Mouse (Mus musculus) liver, embryonic 12.5 days (tissue): ENCODE measurements around the gene Mrpl57. TPM values are rescaled to one million over a fixed set of nuclear protein-coding genes. Genes with fewer than 3 reads are reported as not detected.
"Not testable (repeated sequence)": the region's sequence is repeated elsewhere in the genome, so short reads cannot be mapped to it uniquely, and the experiment has no call there.

Experiments
- ATAC-seq: fragments of 200-750 bp; cut with Nextera tagmentation; 2 replicates; pipeline ENCODE4 v1.8.0; 2017; ENCODE audit warnings: moderate number of reproducible peaks, mild to moderate bottlenecking, moderate library complexity
- H3K27ac ChIP-seq: fragments of 300-500 bp; sonication (generic); 2 replicates; pipeline ENCODE4 v1.5.1; 2016; ENCODE audit warnings: mild to moderate bottlenecking
- H3K27me3 ChIP-seq: fragments of 300-500 bp; sonication (generic); replicated peaks from 2 replicates; pipeline ENCODE4 v1.6.1; 2016; ENCODE audit warnings: mild to moderate bottlenecking, moderate library complexity
- H3K36me3 ChIP-seq: fragments of 300-500 bp; sonication (generic); 2 replicates; pipeline ENCODE4 v1.6.1; 2016; ENCODE audit warnings: mild to moderate bottlenecking, moderate library complexity
- H3K4me1 ChIP-seq: fragments of 300-500 bp; sonication (generic); 2 replicates; pipeline ENCODE4 v1.6.1; 2016
- H3K4me2 ChIP-seq: fragments of 300-500 bp; sonication (generic); 2 replicates; pipeline ENCODE4 v1.6.1; 2016; ENCODE audit warnings: mild to moderate bottlenecking, moderate library complexity
- H3K4me3 ChIP-seq: fragments of 300-500 bp; sonication (generic); 2 replicates; pipeline ENCODE4 v1.5.1; 2016; ENCODE audit warnings: mild to moderate bottlenecking, moderate library complexity
- H3K9ac ChIP-seq: fragments of 300-500 bp; sonication (generic); 2 replicates; pipeline ENCODE4 v1.6.1; 2016; ENCODE audit warnings: mild to moderate bottlenecking, moderate library complexity
- H3K9me3 ChIP-seq: fragments of 300-500 bp; sonication (generic); replicated peaks from 2 replicates; pipeline ENCODE4 v1.6.1; 2016; ENCODE audit warnings: mild to moderate bottlenecking, moderate library complexity
- WGBS: fragments of 180-500 bp; shearing (Covaris S2); methylation state at CpG from one replicate; pipeline ENCODE4 v1.1.7; 2016; ENCODE audit not compliant: insufficient replicate concordance; 5-methylcytosine and 5-hydroxymethylcytosine counted together
- polyA plus RNA-seq: library from polyadenylated mRNA; unstranded; fragments of >200 nt; fragmentation: Nextera tagmentation; extraction: Ambion mirVana; gene quantifications from 2 replicates; pipeline ENCODE4 v1.2.1, GENCODE M21; 2016

Mrpl57 gene
- polyA plus RNA-seq, 1 experiment from 2014 or later, result 193 TPM

- Histone ChIP-seq H3K4me2 (no peak overlapping the region), H3K27me3 (no peaks in the 10 kb centered on the region), H3K4me1 (peaks cover 33% of the 10 kb centered on the region), H3K4me3 (no peak overlapping the region), H3K9me3 (no peaks in the 10 kb centered on the region), H3K27ac (no peak overlapping the region), H3K9ac (no peak overlapping the region), H3K36me3 (peaks cover 75% of the 10 kb centered on the region)
- WGBS, result 20% methylated on average over 4 of the region's 4 CpGs
- ATAC-seq, result no peak
Observed at GRCm38 (mm10) chr14:57820839-57821238, 5.2 kb upstream of the Mrpl57 start.

DNA sequence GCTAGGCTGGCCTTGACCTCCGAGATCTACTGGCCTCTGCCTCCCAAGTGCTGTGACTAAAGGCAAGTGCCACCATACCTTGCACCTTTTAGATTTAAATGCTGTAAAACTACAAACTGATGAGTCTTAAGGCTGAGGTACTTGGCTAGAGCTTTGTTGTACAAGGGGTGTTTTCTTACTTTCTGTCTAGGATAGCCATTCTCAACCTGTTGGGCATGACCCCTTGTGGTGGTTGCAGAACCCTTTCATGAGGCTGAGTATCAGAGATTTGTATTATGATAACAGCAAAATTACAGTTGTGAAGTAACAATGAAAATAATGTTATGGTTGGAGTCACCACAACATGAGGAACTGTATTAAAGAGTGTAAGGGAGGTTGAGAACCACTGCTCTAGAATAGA is 1.2 kb downstream of the Mrpl57 start:
- Histone ChIP-seq H3K4me2 (peak overlapping the region; percentile 86), H3K9me3 (no peaks in the 10 kb centered on the region), H3K27ac (peak overlapping the region; percentile 91), H3K4me1 (peaks cover 34% of the 10 kb centered on the region), H3K27me3 (no peaks in the 10 kb centered on the region), H3K36me3 (peaks cover 35% of the 10 kb centered on the region), H3K9ac (peak overlapping the region; percentile 89), H3K4me3 (peak overlapping the region; percentile 86)
- WGBS, result 45% methylated on average over 1 of the region's 1 CpGs
- no peak for ATAC-seq

DNA sequence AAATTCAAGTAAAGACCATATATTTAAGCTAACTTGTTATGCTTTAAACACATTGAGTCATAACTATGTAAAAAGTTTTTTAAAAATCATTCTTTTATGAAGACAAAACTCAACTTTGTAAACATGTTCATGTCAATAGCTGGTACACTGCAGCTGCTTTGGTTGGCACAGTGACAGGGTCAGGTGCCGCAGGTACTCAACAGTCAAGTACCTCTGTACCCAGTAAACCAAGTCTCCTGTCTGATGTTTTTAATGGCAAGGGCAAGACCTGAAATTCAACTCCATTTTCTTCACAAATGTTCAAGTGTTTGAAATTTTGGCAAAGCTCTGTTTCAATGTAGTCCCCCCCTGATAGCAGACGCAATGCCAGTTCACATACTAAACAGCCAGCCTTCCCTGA is 7.5 kb downstream of the Mrpl57 start:
- Histone ChIP-seq H3K36me3 (peaks cover 42% of the 10 kb centered on the region), H3K9me3 (no peaks in the 10 kb centered on the region), H3K4me2 (no peak overlapping the region), H3K27ac (no peak overlapping the region), H3K4me3 (no peak overlapping the region), H3K4me1 (peaks cover 16% of the 10 kb centered on the region), H3K27me3 (no peaks in the 10 kb centered on the region), H3K9ac (no peak overlapping the region)
- WGBS, result 94% methylated on average over 2 of the region's 2 CpGs
- ATAC-seq, result no peak

GRCm38 (mm10) chr14:57835157-57835556 is 9.1 kb downstream of the Mrpl57 start:
- Histone ChIP-seq H3K4me3 (no peak overlapping the region), H3K27ac (peak overlapping the region; percentile 45; the same call in 1 of the 2 replicates), H3K36me3 (peaks cover 26% of the 10 kb centered on the region), H3K27me3 (no peaks in the 10 kb centered on the region), H3K4me2 (peak overlapping the region; percentile 35), H3K9ac (no peak overlapping the region), H3K4me1 (peaks cover 16% of the 10 kb centered on the region), H3K9me3 (no peaks in the 10 kb centered on the region)
- ATAC-seq, result peak; percentile 93
- WGBS, result 23% methylated on average over 10 of the region's 10 CpGs

GRCm38 (mm10) chr14:57844535-57844934 is 18.5 kb downstream of the Mrpl57 start:
- Histone ChIP-seq H3K27ac (no peak overlapping the region), H3K4me3 (no peak overlapping the region), H3K9me3 (no peaks in the 10 kb centered on the region), H3K9ac (no peak overlapping the region), H3K36me3 (peaks cover 17% of the 10 kb centered on the region), H3K27me3 (no peaks in the 10 kb centered on the region), H3K4me1 (peaks cover 9% of the 10 kb centered on the region), H3K4me2 (no peak overlapping the region)
- ATAC-seq, result peak; percentile 75
- 62% methylated on average over 3 of the region's 3 CpGs for WGBS

DNA sequence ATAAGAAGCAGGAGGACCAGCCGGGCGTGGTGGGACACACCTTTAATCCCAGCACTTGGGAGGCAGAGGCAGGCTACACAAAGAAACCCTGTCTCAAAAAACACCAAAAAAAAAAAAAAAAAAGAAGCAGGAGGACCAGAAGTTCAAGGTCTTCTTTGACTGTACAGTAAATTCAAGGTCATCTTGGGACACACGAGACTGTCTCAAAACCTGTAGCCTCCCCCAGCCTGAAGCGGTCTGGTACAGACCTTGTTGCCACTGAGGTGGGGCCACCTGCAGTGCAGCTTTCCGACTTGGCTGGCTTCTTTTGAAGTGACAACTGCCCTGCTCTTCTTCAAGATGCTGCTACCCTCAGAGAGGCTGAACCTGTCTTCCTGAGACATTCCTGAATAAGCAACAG is 22.0 kb downstream of the Mrpl57 start:
- not testable (repeated sequence) for ATAC-seq, H3K4me3 ChIP-seq, H3K36me3 ChIP-seq, H3K27me3 ChIP-seq, H3K9ac ChIP-seq, H3K27ac ChIP-seq, H3K4me2 ChIP-seq, H3K9me3 ChIP-seq
- peaks cover 17% of the 10 kb centered on the region for H3K4me1 ChIP-seq
- WGBS, result 75% methylated on average over 5 of the region's 5 CpGs

- H3K4me3 ChIP-seq, result no peak overlapping the region
- H3K27ac ChIP-seq, result no peak overlapping the region
- H3K9me3 ChIP-seq, result no peaks in the 10 kb centered on the region
- ATAC-seq, result no peak
- peaks cover 6% of the 10 kb centered on the region; the same call in 1 of the 2 replicates for H3K36me3 ChIP-seq
- no peaks in the 10 kb centered on the region for H3K27me3 ChIP-seq
- no peak overlapping the region for H3K9ac ChIP-seq
- WGBS, result 76% methylated on average over 2 of the region's 2 CpGs
- no peak overlapping the region for H3K4me2 ChIP-seq
- peaks cover 17% of the 10 kb centered on the region for H3K4me1 ChIP-seq
Observed at GRCm38 (mm10) chr14:57848646-57849045, 22.6 kb downstream of the Mrpl57 start.

DNA sequence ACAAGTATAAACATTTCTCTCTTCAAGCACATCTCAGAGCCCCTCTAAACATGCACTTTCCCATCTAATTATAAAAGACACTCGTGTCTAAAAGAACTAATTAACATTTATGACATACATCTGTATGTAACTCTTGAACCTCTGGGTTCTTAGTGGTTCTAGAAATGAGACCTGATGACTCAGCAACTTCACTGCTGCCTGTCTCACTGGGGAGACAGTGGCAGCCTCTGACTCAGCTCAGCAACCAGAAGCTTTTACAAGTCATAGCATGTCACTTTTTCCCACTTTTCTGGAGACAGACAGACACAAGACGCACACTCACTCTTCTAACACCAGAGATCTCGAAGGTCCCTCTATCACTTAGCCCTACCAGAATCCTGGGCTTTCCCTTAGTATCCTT is 24.3 kb downstream of the Mrpl57 start:
- WGBS, result 70% methylated on average over 3 of the region's 3 CpGs

GRCm38 (mm10) chr14:57852961-57853360 is 26.9 kb downstream of the Mrpl57 start:
- peaks cover 8% of the 10 kb centered on the region; the same call in 1 of the 2 replicates for H3K4me1 ChIP-seq

More for the DNA sequence above, 24.3 kb downstream of the Mrpl57 start:
- Histone ChIP-seq H3K27me3 (no peaks in the 10 kb centered on the region), H3K4me3 (no peak overlapping the region), H3K9ac (no peak overlapping the region), H3K4me1 (peaks cover 8% of the 10 kb centered on the region; the same call in 1 of the 2 replicates), H3K36me3 (0 out of 2 replicates have a peak, but pooled peaks cover 3% of the 10 kb centered on the region), H3K4me2 (no peak overlapping the region), H3K27ac (no peak overlapping the region), H3K9me3 (no peaks in the 10 kb centered on the region)
- ATAC-seq, result no peak

GRCm38 (mm10) chr14:57856037-57856436 is 30.0 kb downstream of the Mrpl57 start:
- ATAC-seq, result not testable (repeated sequence)
- peaks cover 15% of the 10 kb centered on the region; the same call in 1 of the 2 replicates for H3K36me3 ChIP-seq

More at GRCm38 (mm10) chr14:57852961-57853360, 26.9 kb downstream of the Mrpl57 start:
- ATAC-seq, result no peak
- H3K9ac ChIP-seq, result no peak overlapping the region
- no peak overlapping the region for H3K4me3 ChIP-seq
- no peak overlapping the region for H3K27ac ChIP-seq
- no peaks in the 10 kb centered on the region for H3K27me3 ChIP-seq
- H3K4me2 ChIP-seq, result no peak overlapping the region
- H3K36me3 ChIP-seq, result peaks cover 11% of the 10 kb centered on the region; the same call in 1 of the 2 replicates
- no peaks in the 10 kb centered on the region for H3K9me3 ChIP-seq
- 82% methylated on average over 2 of the region's 2 CpGs for WGBS

DNA sequence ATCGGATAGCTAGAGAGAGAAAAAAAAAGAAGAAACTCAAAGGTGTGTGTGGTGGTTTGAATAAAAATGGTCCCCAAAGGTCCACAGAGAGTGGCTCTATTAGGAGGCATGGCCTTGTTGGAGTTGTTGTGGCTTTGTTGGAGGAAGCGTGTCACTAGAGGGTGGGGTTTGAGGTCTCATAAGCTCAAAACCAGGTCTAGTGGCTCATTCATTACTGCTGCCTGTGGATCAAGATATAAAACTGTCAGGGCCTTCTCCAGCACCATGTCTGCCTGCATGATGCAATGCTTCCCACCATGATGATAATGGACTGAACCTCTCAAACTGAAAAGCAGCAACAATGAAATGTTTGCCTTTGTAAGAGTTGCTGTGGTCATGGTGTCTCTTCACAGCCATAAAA is 32.6 kb downstream of the Mrpl57 start:
- H3K36me3 ChIP-seq, result peaks cover 19% of the 10 kb centered on the region; the same call in 1 of the 2 replicates
- peaks cover 8% of the 10 kb centered on the region; the same call in 1 of the 2 replicates for H3K4me1 ChIP-seq
- no peaks in the 10 kb centered on the region for H3K27me3 ChIP-seq
- no peaks in the 10 kb centered on the region for H3K9me3 ChIP-seq
- ATAC-seq, result no peak
- WGBS, result 73% methylated on average over 2 of the region's 2 CpGs
- no peak overlapping the region for H3K4me2 ChIP-seq
- no peak overlapping the region for H3K4me3 ChIP-seq
- no peak overlapping the region for H3K9ac ChIP-seq
- H3K27ac ChIP-seq, result no peak overlapping the region

More at GRCm38 (mm10) chr14:57856037-57856436, 30.0 kb downstream of the Mrpl57 start:
- not testable (repeated sequence) for H3K4me2 ChIP-seq, H3K4me1 ChIP-seq, H3K27ac ChIP-seq, H3K9ac ChIP-seq, H3K9me3 ChIP-seq, H3K27me3 ChIP-seq, H3K4me3 ChIP-seq

- no peak for ATAC-seq
- H3K9me3 ChIP-seq, result no peaks in the 10 kb centered on the region
- H3K36me3 ChIP-seq, result peaks cover 19% of the 10 kb centered on the region; the same call in 1 of the 2 replicates
- peaks cover 8% of the 10 kb centered on the region; the same call in 1 of the 2 replicates for H3K4me1 ChIP-seq
- H3K27ac ChIP-seq, result no peak overlapping the region
- no peak overlapping the region for H3K9ac ChIP-seq
- H3K4me3 ChIP-seq, result no peak overlapping the region
- no peaks in the 10 kb centered on the region for H3K27me3 ChIP-seq
- H3K4me2 ChIP-seq, result no peak overlapping the region
Observed at GRCm38 (mm10) chr14:57859520-57859919, 33.5 kb downstream of the Mrpl57 start.

- H3K27ac ChIP-seq, result no peak overlapping the region
- H3K4me1 ChIP-seq, result peaks cover 11% of the 10 kb centered on the region
- no peaks in the 10 kb centered on the region for H3K27me3 ChIP-seq
- H3K36me3 ChIP-seq, result peaks cover 13% of the 10 kb centered on the region; the same call in 1 of the 2 replicates
- H3K4me3 ChIP-seq, result no peak overlapping the region
- ATAC-seq, result peak; percentile 49; the same call in 1 of the 2 replicates
- H3K9ac ChIP-seq, result no peak overlapping the region
- no peak overlapping the region for H3K4me2 ChIP-seq
- 59% methylated on average over 4 of the region's 4 CpGs for WGBS
- no peaks in the 10 kb centered on the region for H3K9me3 ChIP-seq
Observed at GRCm38 (mm10) chr14:57861987-57862412, 36.0 kb downstream of the Mrpl57 start.
